Mouse (Mus musculus) layer of hippocampus, adult 9-10 months (tissue): ENCODE measurements around the gene Rnf182.

Experiments
- DNase-seq: peaks from one replicate; pipeline ENCODE4 v3.0.0; 2022; ENCODE audit warnings: low spot score

Gene Rnf182

DNA sequence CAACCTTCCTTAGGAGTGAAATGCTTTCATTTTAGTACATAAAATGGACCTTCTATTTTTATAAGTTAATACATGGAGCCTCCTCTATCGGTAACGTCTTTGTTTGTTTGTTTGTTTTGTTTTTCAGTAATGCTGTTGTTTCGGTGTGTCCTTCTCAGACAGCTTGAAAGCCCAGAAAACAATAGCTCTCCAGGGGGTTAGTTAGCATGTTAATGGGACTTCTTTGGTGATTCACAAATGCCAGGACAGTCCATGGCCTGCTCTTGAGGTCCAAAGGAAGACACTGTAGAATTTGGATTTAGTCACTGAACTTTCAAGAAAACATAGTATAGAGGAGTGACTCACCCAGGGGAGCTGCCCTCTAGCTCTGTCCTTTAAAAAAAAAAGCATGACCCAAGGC is 843 bp upstream of the Rnf182 start:
- DNase-seq: no peak

DNA sequence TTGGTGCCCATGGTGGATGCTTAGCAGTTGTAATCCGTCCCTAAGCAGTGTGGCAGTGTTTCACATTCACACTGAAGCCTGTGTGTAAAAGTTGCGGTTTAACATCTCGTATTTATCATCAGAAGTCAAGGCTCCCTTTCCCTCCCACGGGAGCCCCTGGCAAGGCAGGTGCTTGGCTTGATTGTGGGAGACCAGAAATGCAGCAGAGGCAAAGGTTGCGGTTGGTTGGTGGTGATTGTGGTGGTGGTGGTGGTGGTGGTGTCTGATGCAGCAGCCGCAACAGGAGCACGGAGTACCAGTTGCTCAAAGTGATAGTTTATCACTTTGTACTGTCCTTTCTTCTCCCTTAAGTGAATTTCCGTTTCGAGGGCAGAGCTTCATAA is 325 bp upstream of the Rnf182 start:
- DNase-seq: no peak

DNA sequence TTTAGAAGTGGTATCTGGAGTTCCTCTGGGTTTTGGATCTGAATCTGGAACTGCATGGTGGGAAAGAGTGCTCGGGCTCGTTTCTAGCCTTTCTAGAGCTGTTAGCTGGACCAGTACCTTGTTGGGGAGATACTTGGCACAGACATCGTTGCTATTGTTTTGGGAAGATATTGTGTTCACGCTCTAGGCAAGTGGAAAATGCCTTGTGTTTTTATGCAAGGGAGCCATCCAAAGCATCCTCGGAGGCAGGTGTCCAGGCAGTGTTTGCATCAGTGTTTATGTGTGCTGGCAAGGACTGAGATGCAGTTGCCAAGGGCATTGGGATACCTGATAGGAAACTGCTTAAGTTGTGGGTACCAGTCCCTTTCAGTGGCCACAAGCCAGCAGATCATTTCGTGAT is 1.0 kb downstream of the Rnf182 start:
- no peak for DNase-seq

DNA sequence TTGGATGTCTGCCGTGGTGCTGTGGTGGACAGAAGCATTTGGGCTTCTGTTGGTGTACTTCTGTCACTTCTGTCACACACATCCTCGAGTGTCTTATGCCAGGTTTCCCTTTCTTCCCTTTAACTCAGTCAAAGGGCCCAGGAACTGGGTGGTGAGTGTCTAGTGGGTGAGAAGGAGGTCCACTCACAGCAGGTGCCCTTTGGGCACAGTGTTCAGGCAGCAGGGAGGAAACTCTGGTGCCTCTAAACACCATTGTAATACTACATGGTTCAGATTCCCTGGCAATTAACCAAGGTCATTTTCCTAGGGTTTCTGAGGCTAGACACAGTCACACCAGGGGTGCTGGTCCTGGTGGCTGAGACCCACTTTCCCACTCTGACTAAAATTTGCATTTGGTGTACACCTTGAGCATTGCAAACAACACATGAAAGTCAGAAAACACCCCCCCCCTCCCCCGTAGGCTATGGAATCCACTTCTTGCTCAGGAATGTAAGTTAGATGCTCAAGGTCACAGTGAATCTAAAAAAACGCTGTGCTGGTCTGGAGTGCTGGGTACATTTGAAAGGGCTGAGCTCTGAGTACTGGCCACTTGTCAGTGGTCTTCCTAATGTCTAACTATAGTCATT is 4.2 kb downstream of the Rnf182 start:
- DNase-seq: no peak

DNA sequence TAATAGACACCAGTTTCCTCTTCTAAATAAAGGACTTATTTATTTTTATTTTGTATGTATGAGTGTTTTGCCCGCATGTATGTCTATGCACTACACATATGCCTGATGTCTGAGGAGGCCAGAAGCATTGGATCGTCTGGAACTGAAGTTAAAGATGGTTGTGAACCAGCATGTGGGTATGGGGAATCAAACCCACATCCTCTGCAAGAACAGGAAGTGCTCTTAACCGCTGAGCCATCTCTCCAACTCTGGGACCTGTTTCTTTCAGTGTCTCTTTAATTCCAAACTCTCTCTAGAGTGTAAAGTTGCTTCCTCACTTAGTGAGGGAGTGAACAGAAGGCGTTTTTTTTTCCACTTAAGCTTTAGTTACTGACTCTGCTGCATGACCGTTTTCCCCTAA is 12.4 kb downstream of the Rnf182 start:
- DNase-seq: no peak

DNA sequence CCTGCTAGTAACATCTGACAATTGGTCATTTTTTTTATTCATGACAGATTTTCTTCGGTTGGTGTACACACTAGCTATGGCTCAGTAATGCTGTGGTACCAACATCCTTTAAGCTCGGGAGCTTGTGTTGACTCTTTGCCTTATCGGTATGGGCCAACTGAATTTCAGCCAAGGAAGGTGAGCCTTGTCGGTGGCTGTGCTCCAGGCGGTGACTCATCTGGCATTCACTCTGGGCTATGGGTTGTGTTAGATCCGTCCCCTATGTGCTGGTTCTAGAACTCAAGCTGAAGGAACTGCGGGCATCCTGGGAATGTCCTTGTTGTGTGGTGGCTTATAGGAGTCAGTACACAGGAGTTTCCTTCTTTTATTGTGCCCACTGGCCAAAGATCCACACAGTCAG is 14.3 kb downstream of the Rnf182 start:
- no peak for DNase-seq

DNA sequence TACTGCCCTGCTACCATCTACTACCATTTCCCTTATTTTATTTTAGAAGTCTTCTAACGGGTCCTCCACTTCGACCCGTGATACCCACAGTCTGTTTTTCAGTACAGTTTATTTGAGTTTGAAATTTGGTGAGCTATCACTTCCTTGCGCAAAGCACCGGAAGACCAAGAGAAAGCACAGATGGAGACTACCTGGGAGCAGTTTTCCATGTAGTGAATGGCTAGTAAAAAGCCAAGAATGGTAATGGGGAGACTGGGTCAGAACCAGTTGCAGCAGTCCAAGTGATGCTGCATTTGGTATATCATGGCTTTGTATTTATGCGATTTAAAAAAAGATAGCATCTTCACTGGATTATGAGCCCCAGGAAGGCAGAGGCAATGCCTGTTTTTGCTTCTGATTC is 15.8 kb downstream of the Rnf182 start:
- no peak for DNase-seq

DNA sequence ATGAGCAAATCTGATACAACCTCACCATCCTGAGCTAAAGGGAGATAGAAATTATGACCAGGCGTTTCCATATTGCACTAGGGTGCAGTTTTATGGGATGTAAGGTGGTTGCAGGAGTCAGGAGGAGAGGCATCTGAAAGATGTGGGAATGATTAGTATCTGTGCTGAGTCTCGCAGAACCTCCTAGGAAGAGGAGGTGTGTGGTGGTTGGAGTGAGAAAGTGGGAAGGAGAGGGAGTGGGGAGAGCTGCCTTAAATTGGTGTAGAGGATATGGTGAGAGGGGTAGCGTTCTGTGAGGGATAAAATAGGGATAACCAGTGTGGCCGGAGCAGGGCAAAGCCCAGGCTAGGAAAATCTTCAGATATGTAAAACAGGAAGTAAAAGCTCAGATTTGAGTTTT is 17.5 kb downstream of the Rnf182 start:
- DNase-seq: no peak

DNA sequence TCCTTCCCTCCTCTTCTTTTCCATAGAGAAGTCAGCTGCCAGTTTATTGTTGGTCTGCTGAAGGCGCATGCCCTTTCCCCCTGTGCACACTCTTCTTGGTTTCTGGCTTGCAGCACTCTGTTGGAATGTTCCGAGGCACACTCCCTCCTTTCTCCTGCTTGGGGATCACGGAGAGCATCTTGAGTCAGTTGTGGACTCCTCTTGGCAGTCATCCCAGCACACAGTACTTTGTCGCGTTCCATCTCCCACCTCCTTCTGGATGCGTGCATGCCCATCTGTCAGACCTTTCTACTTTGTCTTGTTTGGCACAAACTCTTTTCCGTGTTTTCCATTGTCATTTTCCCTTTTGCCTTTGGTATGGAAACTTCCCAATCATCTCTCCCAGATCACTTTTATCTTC is 22.2 kb downstream of the Rnf182 start:
- DNase-seq: peak; percentile 47

DNA sequence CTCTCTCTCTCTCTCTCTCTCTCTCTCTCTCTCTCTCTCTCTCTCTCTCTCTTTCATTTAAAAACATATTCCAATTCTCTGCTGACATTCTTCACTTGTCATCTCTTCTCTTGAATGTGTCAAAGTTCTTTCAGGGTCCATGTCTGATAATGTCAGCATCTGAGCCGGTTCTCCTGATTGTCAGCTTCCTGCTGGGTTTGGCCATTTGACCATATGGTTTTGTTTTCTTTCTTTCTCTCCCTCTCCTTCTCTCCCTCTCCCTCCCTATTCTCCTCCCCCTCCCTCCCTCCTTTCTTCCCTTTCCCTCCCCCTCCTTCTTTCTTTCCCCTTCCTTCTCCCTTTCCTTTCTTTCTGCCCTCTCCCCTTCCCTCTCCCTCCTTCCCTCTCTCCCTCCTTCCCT is 29.5 kb downstream of the Rnf182 start:
- no peak for DNase-seq

DNA sequence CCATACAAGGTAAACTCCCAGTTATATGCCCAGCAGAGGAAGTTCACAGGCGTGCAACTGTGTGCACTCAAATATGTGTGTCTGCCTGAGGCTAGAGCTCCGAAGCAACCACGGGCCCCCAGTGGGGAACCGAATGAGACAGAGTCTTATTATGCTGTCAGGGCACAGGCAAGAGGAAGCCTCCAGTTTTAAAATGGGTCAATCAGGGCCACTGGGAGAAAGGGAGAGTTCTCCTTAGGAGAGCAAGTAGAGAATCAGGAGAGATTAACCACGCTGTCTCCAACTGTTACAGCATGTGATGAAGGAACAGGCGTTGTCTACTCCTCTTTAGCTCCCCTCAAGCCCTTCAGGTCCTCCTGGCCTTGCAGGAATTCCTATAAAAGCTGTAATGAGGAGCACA is 33.0 kb downstream of the Rnf182 start:
- DNase-seq: no peak

DNA sequence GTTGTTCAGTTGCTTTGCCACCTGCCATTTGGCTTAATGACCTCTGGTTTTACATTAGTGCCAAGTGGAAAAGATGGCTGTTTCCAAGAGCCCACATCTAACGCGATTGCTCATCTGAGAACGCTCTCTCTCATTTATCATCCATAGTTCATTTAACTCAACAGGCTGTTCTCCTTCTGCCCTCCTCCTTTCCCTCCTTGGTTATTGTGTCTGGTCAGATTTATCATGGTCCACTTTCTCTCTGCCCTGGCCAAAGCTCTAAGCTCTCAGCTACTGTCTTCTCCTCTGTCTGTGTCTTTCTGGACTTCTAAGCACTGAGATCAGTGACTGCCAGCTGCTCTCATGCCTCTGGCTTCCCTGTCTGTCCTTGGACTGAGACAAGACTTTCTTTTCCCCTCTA is 35.8 kb downstream of the Rnf182 start:
- no peak for DNase-seq

DNA sequence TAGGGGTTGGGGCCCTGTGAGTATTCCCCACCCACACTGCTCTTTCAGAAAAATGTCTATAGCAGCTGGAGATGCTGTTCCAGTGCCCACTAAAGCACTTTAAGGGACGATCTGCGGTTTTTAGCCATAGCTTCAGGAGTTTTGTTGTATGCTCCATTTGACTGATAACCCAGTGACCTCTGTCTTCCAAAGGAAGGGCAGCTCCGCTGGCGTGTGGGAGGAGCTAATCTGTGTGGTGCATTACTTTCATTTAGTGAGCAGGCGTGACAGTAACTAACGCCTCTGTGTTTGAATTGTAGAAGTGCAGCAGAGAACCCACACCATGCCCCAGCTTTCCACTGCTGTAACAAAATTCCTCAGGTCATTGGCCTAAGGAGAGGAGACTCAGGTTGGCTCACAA is 38.6 kb downstream of the Rnf182 start:
- DNase-seq: no peak

DNA sequence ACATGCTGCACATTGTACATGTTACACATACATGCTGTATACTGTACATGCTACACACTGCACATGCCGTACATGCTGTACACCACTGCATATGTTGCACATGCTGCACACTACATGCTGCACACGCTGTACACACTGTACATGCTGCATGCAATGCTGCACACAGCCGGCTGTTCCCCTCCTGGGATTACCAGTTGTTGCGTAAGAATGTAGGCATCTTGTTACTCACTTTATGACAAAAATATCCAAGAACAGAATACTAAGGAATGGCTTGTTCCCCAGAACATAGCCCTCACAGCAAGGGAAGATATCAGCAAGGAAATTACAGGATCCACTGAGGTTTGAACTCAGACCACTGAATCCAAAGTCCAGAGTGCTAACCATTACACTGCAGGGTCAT is 47.7 kb downstream of the Rnf182 start:
- DNase-seq: no peak

DNA sequence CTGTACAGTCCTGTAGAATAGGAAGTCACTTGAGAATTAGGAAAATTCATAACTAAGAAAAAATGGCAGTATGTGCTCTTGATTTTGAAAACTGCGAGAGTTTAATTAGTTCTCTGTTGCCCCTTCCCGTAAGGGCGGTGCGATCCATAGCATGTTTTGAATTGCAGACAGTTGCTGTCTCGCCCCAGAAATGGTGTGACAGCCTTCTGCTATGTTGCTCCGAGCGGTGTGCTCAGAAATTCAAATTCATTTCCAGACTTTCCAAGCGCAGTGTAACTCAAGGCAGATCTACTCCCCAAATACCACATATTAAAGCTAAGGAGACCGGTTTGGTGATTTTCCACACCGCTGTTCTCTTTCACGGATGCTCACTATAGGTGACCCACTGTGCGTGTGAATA is 50.6 kb downstream of the Rnf182 start:
- DNase-seq: no peak

DNA sequence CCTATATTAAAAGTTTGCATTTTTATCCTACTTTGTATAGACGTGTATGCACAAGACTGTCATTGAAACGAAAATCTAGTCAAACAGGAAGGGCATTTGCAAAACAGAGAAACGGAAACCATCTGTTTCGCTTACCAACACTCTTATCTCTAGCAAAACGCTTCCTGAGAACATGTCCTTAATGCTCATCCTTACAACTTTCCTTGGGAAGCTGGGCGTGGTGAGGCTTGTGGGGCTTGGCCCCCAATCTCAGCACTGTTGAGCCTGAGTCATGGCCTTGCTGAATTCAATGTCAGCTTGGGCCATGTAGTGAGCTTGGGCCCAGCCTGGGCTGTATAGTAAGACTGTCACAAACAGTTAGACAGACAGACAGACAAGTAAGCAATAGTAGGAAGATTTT is 51.4 kb downstream of the Rnf182 start:
- no peak for DNase-seq

DNA sequence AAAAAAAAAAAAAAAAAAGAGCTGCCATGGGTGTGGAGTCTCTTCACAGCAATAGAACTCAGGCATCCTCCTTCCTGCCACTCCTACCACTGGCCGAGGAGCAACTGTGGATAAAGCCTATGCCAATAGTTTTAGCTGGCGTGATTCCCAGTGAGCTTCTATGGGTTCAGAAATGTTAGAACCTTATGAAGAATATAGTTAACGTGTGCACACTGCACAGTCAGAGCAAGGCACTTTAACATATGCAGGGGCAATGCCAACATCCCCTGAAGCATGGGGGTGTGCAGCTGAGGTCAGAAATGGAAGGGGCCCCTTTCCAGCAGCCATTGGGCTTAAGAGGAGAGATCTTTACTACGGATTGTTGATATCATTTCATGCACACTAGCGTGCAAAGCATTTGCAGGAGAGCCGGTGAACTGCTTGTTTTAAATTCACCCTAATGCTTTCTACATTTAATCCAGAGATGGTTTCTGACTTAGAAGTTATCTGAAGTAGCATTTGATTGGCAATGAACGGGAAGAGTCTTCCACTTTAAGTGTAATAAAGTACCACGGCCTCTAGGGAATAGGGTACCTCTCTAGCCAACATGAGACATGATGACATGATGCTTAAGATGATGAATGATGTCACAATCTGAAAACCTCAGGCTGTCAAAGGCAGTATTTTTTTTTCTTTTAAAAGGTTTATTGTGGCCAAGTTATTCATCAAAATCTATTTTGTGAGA is 61.8 kb downstream of the Rnf182 start:
- no peak for DNase-seq

DNA sequence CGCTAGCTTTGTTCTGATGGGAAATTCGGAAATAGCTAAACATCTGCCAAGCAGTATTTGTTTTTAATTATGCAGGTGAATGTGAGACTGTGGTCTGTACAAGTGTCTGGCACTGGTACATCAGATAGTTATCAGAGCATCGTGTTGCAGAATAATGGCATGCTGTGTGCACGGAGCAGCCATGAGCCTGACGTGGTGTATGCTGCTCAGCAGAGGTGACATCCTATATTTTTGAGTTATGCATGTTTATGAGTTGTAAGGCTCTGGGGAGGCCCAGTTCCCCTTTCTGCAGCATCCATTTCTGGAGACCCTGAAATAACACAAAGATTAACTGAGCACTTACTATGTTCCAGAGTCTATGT is 62.4 kb downstream of the Rnf182 start:
- no peak for DNase-seq

DNA sequence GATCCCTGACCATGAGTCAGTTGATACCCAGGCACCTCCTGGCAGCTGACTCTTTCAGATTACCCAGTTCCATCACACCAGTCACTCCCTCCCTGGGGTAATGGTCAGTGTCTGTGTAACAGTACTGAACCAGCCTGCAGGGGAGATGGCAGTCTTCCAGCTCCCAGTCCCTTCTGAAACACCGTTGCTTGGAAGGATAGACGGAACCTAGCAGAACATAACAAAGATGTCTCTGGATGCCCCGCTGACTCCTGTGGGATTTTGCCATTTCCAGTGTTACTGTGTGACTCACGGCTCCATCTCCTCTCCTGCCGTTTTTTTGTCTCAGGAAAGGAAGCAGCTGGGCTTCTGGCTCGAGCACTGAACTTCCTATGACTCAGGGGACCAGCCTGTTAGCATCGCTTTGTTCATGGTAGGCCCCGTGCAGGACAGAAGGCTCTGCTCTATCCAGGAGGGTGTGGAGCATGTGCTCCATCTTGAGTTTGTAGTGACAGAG is 69.0 kb downstream of the Rnf182 start:
- peak; percentile 24 for DNase-seq

DNA sequence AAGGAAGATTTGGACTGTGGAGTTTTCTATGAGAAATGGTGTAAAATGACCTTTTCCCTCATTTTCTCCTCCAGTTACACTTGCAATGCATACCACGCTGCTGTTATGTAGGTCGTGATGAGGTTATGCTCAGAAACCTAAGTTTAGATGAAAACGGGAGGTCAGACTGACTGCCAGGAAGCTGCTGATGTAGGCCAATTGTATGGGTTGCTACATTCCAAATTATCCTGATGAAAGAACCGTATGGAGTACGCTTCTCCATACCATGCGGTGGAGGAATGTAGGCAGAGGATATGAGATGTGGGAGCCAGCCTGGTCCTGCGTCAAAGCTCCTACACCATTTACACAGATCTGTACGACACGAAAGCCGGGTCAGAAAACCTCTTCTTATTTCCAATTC is 72.6 kb downstream of the Rnf182 start:
- no peak for DNase-seq

DNA sequence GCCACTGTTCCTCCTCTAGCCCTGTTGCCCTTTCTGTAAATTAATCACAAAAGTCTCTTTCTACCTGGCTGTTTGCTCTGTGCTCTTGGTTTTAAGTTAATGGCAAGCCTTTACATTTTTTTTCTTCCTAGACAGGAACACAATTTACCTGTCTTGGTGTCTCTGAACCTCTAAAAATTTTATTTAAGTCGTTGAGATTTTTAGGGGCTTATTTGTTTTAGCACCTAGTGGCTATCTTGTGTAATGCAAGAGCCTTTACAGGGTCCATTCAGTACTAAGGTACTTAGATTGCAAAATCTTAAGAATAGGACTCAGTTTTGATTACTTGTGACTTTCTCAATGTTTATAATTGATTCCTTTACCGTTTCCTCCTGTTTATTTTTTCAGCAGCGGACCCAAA is 76.2 kb downstream of the Rnf182 start:
- no peak for DNase-seq

DNA sequence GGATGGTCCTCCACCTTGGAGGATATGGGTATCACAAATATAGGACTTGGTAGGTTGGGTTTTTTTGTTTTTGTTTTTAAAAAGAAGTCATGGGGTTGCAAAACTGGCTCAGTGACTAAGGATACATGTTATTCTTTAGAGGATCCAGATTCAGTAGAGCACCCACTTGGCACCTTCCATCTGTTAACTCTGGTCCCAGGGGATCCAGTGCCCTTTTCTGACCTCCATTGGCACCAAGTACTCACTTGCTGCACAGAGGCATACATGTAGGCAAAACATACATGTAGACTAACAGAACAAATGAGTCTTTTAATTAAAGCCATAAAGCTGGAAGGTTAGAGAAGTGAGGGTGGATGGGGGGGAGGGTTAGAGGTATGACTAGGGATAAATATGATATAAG is 80.0 kb downstream of the Rnf182 start:
- DNase-seq: no peak

DNA sequence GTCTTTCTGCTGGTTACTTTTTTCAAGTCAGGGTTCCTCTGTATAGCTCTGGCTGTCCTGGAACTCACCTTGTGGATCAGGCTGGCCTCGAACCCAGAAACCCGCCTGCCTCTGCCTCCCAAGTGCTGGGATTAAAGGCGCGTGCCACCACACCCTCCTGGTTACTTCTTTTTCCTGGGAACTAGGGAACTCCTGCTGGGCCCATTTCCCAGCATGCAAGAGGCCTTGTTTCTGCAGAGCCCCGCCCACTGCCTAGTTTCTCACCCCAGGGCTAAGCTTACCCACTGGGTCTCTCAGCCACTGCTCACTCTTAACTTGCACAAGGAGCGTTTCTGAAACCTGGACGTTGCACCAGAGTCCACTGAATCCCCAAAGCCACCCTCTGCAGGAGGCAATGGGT is 80.5 kb downstream of the Rnf182 start:
- DNase-seq: no peak

DNA sequence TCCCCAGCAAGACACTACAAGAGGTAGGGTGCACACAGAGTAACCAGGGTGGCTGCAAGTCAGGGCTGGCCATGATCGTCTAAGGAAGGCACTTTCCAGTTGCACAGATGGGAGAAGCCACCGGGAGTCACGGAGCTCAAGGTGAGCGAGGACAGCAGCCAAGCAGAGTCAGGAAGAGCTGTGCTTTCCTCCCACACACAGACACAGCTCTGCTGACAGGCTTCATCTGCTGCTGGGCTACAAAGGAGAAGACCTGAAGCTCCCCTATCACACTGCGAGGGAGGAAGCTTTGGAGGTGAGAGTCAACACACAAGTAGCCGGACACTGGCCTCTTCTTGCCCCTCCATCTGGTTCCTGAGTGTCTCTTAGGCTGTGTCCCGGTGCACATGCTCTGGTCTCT is 83.0 kb downstream of the Rnf182 start:
- no peak for DNase-seq
